Mouse (Mus musculus) liver, adult 2 months (tissue): ENCODE results near the gene Fam193a. TPM values are rescaled to one million over a fixed set of nuclear protein-coding genes. Genes with fewer than 3 reads are reported as not detected.

Experiments used
- DNase-seq: peaks from one replicate; pipeline ENCODE4 v3.0.0-alpha.2; 2011; ENCODE audit warnings: low read depth, low spot score; ENCODE audit errors: extremely low read depth
- H3K27ac ChIP-seq: fragments of 200-500 bp; replicated peaks from 2 replicates; pipeline ENCODE4 v1.5.1; 2012; ENCODE audit warnings: low read depth, mild to moderate bottlenecking, control low read depth, inconsistent platforms, low read length; ENCODE audit not compliant: insufficient read depth
- H3K27me3 ChIP-seq: fragments of 200-500 bp; 2 replicates; pipeline ENCODE4 v1.6.1; 2012; ENCODE audit warnings: mild to moderate bottlenecking, moderate library complexity, low read length, inconsistent platforms; ENCODE audit not compliant: control insufficient read depth, insufficient read depth
- H3K36me3 ChIP-seq: fragments of 200-500 bp; 2 replicates; pipeline ENCODE4 v1.6.1; 2012; ENCODE audit warnings: low read length, inconsistent platforms; ENCODE audit not compliant: control insufficient read depth, insufficient read depth
- H3K4me1 ChIP-seq: fragments of 200-500 bp; 2 replicates; pipeline ENCODE4 v1.6.1; 2011; ENCODE audit warnings: low read length; ENCODE audit not compliant: control insufficient read depth, insufficient read depth
- H3K4me3 ChIP-seq: fragments of 200-500 bp; 2 replicates; pipeline ENCODE4 v1.5.1; 2011; ENCODE audit warnings: low read depth, mild to moderate bottlenecking, control low read depth, low read length, moderate library complexity; ENCODE audit not compliant: insufficient read depth
- H3K79me2 ChIP-seq: fragments of 200-500 bp; 2 replicates; pipeline ENCODE4 v1.6.1; 2012; ENCODE audit warnings: inconsistent platforms, mild to moderate bottlenecking, low read length, moderate library complexity; ENCODE audit not compliant: control insufficient read depth, insufficient read depth
- H3K9ac ChIP-seq: fragments of 200-500 bp; 2 replicates; pipeline ENCODE4 v1.6.1; 2012; ENCODE audit warnings: low read depth, mild to moderate bottlenecking, control low read depth, inconsistent platforms, low read length
- CTCF ChIP-seq: fragments of 200-500 bp; IDR thresholded peaks from 2 replicates; pipeline ENCODE4 v1.5.1; 2011; ENCODE audit warnings: low read depth, low read length, control low read depth
- POLR2A ChIP-seq: fragments of 200-500 bp; IDR thresholded peaks from 2 replicates; pipeline ENCODE4 v1.6.1; 2011; ENCODE audit warnings: low read length, control low read depth; ENCODE audit not compliant: insufficient read depth; ENCODE audit errors: extremely low read depth
- WGBS: fragments of 180-500 bp; shearing (Covaris S2); methylation state at CpG from one replicate; pipeline ENCODE4 v1.1.7; 2018; 5-methylcytosine and 5-hydroxymethylcytosine counted together
- polyA plus RNA-seq: library from polyadenylated mRNA; depleted of rRNA; stranded (reverse); fragments of >200 nt; gene quantifications from 2 replicates; pipeline ENCODE4 v1.2.3, GENCODE M21; 2012
- total RNA-seq: library from RNA; depleted of rRNA; stranded (reverse); fragments of >200 nt; gene quantifications from 2 replicates; pipeline ENCODE4 v1.2.3, GENCODE M21; 2014

Gene Fam193a
- total and polyA plus RNA-seq, 2 experiments, result 10.2 to 22.6 TPM

DNA sequence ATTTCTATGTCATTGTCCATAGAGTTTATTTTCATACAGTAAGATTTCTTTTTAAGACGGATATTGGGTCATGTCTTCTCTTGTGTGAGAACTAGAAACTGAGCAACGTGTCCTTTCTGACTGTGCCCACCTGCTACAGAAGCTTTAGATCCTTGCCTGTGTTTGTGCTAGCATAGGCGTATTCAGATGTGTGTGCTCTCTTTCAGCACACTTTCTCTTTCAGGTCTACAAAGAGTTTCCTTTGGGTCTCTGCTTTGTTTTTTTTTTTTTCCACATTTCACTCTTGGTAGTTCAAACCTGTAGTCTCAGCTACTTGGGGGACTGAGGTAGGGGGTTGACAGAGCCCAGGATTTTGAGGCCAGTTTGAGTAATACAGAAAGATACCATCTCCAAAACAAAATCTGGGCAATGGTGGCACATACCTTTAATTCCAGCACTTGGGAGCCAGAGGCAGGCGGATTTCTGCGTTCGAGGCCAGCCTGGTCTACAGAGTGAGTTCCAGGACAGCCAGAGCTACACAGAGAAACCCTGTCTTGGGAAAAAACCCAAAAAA lies 37.7 kb downstream of the Fam193a start:
- 89% methylated on average over 6 of the region's 6 CpGs for WGBS
- TF ChIP-seq CTCF (no peak), POLR2A (no peak)
- DNase-seq, result no peak
- Histone ChIP-seq H3K36me3 (peaks cover 4% of the 10 kb centered on the region; the same call in 1 of the 2 replicates), H3K27me3 (no peaks in the 10 kb centered on the region), H3K4me3 (no peak overlapping the region), H3K27ac (no peak overlapping the region), H3K9ac (no peak overlapping the region), H3K79me2 (peaks cover 26% of the 10 kb centered on the region), H3K4me1 (peaks cover 24% of the 10 kb centered on the region)

- H3K4me1 ChIP-seq, result peaks cover 21% of the 10 kb centered on the region
- H3K9ac ChIP-seq, result no peak overlapping the region
- H3K4me3 ChIP-seq, result no peak overlapping the region
- H3K27ac ChIP-seq, result no peak overlapping the region
- H3K27me3 ChIP-seq, result no peaks in the 10 kb centered on the region
- peak; percentile 38 for DNase-seq
- H3K36me3 ChIP-seq, result peaks cover 6% of the 10 kb centered on the region; the same call in 1 of the 2 replicates
- TF ChIP-seq CTCF (no peak), POLR2A (no peak)
- H3K79me2 ChIP-seq, result peaks cover 22% of the 10 kb centered on the region; the same call in 1 of the 2 replicates
- 34% methylated on average over 1 of the region's 1 CpGs for WGBS
These were observed 39.3 kb downstream of the Fam193a start for GRCm38 (mm10) chr5:34409002-34409401.

DNA sequence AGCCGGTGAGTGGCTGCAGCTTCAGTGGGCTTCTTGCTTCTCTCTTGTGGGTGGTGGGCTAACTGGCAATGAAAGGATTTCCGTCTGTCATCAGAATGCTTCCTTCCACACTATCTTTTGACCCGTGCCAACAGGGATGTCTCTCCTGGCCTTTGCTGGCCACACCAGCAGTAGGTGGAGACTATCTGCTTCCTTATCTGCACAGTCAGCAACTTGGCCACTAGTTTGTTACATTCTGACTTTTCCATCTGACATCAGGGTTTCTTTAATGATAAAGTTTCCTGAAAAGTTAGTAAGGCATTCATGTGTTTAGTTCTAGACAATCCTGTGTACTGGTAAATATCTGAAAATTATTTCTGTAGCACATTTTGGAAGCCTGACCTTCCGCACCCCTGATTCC lies 41.1 kb downstream of the Fam193a start:
- Histone ChIP-seq H3K27me3 (no peaks in the 10 kb centered on the region), H3K4me3 (no peak overlapping the region), H3K4me1 (peaks cover 23% of the 10 kb centered on the region), H3K27ac (no peak overlapping the region), H3K9ac (no peak overlapping the region), H3K36me3 (peaks cover 6% of the 10 kb centered on the region; the same call in 1 of the 2 replicates), H3K79me2 (peaks cover 21% of the 10 kb centered on the region; the same call in 1 of the 2 replicates)
- DNase-seq, result peak; percentile 44
- WGBS, result 53% methylated on average over 4 of the region's 4 CpGs
- TF ChIP-seq CTCF (no peak), POLR2A (no peak)

GRCm38 (mm10) chr5:34413921-34414320 lies 44.2 kb downstream of the Fam193a start:
- Histone ChIP-seq H3K27me3 (no peaks in the 10 kb centered on the region), H3K27ac (no peak overlapping the region), H3K4me1 (peaks cover 20% of the 10 kb centered on the region), H3K4me3 (no peak overlapping the region), H3K36me3 (peaks cover 10% of the 10 kb centered on the region), H3K9ac (no peak overlapping the region), H3K79me2 (peaks cover 28% of the 10 kb centered on the region)
- no peak for DNase-seq
- TF ChIP-seq CTCF, result no peak
- TF ChIP-seq POLR2A, result no peak
- 73% methylated on average over 2 of the region's 2 CpGs for WGBS

GRCm38 (mm10) chr5:34417251-34418008 lies 47.7 kb downstream of the Fam193a start:
- peaks cover 29% of the 10 kb centered on the region for H3K79me2 ChIP-seq
- H3K27me3 ChIP-seq, result no peaks in the 10 kb centered on the region
- H3K4me1 ChIP-seq, result peaks cover 10% of the 10 kb centered on the region
- 72% methylated on average over 3 of the region's 3 CpGs for WGBS
- no peak overlapping the region for H3K9ac ChIP-seq
- no peak overlapping the region for H3K27ac ChIP-seq
- H3K36me3 ChIP-seq, result peaks cover 13% of the 10 kb centered on the region
- no peak overlapping the region for H3K4me3 ChIP-seq
- DNase-seq, result peak; percentile 90
- no peak for TF ChIP-seq POLR2A
- no peak for TF ChIP-seq CTCF

- TF ChIP-seq POLR2A, result no peak
- no peak for TF ChIP-seq CTCF
- no peaks in the 10 kb centered on the region for H3K27me3 ChIP-seq
- H3K36me3 ChIP-seq, result peaks cover 13% of the 10 kb centered on the region
- no peak overlapping the region for H3K4me3 ChIP-seq
- H3K79me2 ChIP-seq, result peaks cover 24% of the 10 kb centered on the region
- DNase-seq, result no peak
- H3K4me1 ChIP-seq, result peaks cover 10% of the 10 kb centered on the region
- 81% methylated on average over 1 of the region's 1 CpGs for WGBS
- H3K9ac ChIP-seq, result no peak overlapping the region
- no peak overlapping the region for H3K27ac ChIP-seq
These were observed 49.5 kb downstream of the Fam193a start for GRCm38 (mm10) chr5:34419188-34419587.
